Mouse (Mus musculus): Measurements from ENCODE around the gene Nkain2.

- no peak for TF ChIP-seq CTCF (IDR thresholded peaks at IDR 0.05; ENCODE audit: low read depth, low read length)
- TF ChIP-seq GATA1 (IDR thresholded peaks at IDR 0.05; ENCODE audit: borderline replicate concordance, low read length), result no peak
- TF ChIP-seq TAL1 (conservative IDR thresholded peaks at IDR 0.05; ENCODE audit: low read depth, low read length), result no peak
Observed at GRCm38 (mm10) chr10:32283690-32284089, 606.6 kb downstream of the Nkain2 start.

All from G1E (cell line).